Mouse (Mus musculus) cerebellum, adult 2 months (tissue): ENCODE measurements around the gene Daam1. TPM values are rescaled to one million over a fixed set of nuclear protein-coding genes. Genes with fewer than 3 reads are reported as not detected.

Experiments used
- DNase-seq, 2 experiments: peaks; one replicate each; pipeline ENCODE4 v3.0.0; 2021
- H3K27ac ChIP-seq: fragments of 200-500 bp; 2 replicates; pipeline ENCODE4 v1.5.1; 2012; ENCODE audit warnings: low read length, control low read depth, inconsistent platforms; ENCODE audit not compliant: insufficient read depth
- H3K27me3 ChIP-seq: fragments of 200-500 bp; 2 replicates; pipeline ENCODE4 v1.6.1; 2012; ENCODE audit warnings: inconsistent platforms, mild to moderate bottlenecking, low read length, moderate library complexity; ENCODE audit not compliant: control insufficient read depth, insufficient read depth
- H3K4me1 ChIP-seq: fragments of 200-500 bp; 2 replicates; pipeline ENCODE4 v1.6.1; 2011; ENCODE audit warnings: low read length; ENCODE audit not compliant: control insufficient read depth, insufficient read depth
- H3K4me3 ChIP-seq: fragments of 200-500 bp; replicated peaks from 2 replicates; pipeline ENCODE3; 2011; ENCODE audit warnings: mild to moderate bottlenecking, low read depth, low read length, control low read depth; ENCODE audit not compliant: insufficient read depth
- CTCF ChIP-seq: fragments of 200-500 bp; IDR thresholded peaks from 2 replicates; pipeline ENCODE4 v1.5.1; 2011; ENCODE audit warnings: low read depth, mild to moderate bottlenecking, control low read depth, low read length, moderate library complexity, borderline replicate concordance; ENCODE audit not compliant: insufficient read depth
- POLR2A ChIP-seq: fragments of 200-500 bp; IDR thresholded peaks from 2 replicates; pipeline ENCODE4 v1.6.1; 2011; ENCODE audit warnings: low read length, control low read depth, borderline replicate concordance; ENCODE audit not compliant: insufficient read depth
- WGBS: fragments of 180-500 bp; shearing (Covaris S2); methylation state at CpG from one replicate; pipeline ENCODE4 v1.1.7; 2018; 5-methylcytosine and 5-hydroxymethylcytosine counted together
- polyA plus RNA-seq: library from polyadenylated mRNA; depleted of rRNA; stranded (reverse); fragments of >200 nt; gene quantifications from 2 replicates; pipeline ENCODE4 v1.2.3, GENCODE M21; 2012

Gene Daam1
- polyA plus RNA-seq, 1 experiment: 31.2 TPM

DNA sequence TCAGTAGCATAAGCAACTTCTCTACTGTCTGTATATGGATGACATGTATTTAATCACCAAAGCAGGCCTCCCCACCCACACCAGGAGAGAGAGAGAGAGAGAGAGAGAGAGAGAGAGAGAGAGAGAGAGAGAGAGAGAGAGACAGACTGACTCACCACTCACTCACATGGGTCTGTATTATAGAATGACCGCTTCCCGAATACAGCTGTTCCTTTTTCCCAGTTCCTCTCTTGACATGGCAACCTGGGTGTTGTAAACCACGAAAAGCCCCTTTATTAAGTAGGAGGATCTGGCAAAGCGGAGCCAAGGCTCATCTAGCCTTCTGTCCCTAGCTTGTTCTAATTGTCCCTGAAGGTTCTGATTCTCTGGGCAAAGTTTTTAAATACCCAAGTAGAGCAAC lies 137.7 kb downstream of the Daam1 start:
- TF ChIP-seq CTCF (no peak), POLR2A (no peak)
- whole genome bisulfite sequencing: 78% methylated on average over 4 of the region's 4 CpGs
- H3K27ac ChIP-seq: no peak overlapping the region
- DNase-seq: no peak
- peaks cover 4% of the 10 kb centered on the region for H3K4me1 ChIP-seq
- H3K27me3 ChIP-seq: no peaks in the 10 kb centered on the region
- H3K4me3 ChIP-seq: no peak overlapping the region

- DNase-seq: no peak
- TF ChIP-seq CTCF (no peak), POLR2A (no peak)
- no peaks in the 10 kb centered on the region for H3K27me3 ChIP-seq
- H3K4me3 ChIP-seq: no peak overlapping the region
- WGBS: 72% methylated on average over 3 of the region's 3 CpGs
- no peak overlapping the region for H3K27ac ChIP-seq
- peaks cover 4% of the 10 kb centered on the region for H3K4me1 ChIP-seq
Measured at GRCm38 (mm10) chr12:71969022-71969421, 138.1 kb downstream of the Daam1 start.

- no peak overlapping the region for H3K27ac ChIP-seq
- no peak for TF ChIP-seq POLR2A
- TF ChIP-seq CTCF: no peak
- 92% methylated on average over 9 of the region's 9 CpGs for WGBS
- H3K4me3 ChIP-seq: no peak overlapping the region
- DNase-seq: no peak
- H3K27me3 ChIP-seq: no peaks in the 10 kb centered on the region
- peaks cover 4% of the 10 kb centered on the region for H3K4me1 ChIP-seq
Measured at GRCm38 (mm10) chr12:71969439-71969838, 138.6 kb downstream of the Daam1 start.

DNA sequence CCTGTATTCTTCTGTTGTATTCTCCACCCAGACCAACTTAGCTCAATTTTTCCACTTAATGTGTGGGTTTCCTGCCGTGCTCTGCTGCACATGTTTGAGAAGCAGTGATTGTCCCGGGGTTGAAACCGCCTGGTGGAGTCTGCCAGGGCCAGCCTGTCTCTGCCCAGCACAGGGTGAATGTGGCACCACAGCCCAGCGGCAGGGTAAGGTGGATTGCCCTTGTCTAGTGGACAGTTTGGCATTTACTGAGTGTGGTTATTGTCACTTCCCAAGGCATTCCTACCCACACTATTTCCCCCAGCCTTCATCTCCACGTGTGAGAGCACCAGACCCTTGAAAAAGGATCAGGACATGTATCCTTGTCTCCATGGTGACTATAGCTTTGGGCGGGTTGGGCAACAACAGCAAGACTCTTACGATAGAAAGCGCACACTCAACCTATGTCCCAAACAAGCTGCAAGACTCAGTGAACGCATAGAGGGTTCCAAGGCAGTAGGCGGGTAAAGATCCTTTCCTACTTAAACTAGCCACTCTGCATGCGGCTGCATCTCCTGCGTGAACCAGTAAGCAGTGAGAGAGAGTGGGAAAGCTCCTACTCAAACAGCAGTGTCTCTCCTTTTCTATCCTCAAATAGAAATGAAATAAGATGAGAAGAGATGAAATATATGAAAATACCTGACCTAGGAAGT lies 139.2 kb downstream of the Daam1 start:
- no peak overlapping the region for H3K4me3 ChIP-seq
- no peaks in the 10 kb centered on the region for H3K27me3 ChIP-seq
- WGBS: 66% methylated on average over 12 of the region's 12 CpGs
- no peak overlapping the region for H3K27ac ChIP-seq
- DNase-seq: no peak
- peaks cover 4% of the 10 kb centered on the region for H3K4me1 ChIP-seq
- no peak for TF ChIP-seq POLR2A
- no peak for TF ChIP-seq CTCF

DNA sequence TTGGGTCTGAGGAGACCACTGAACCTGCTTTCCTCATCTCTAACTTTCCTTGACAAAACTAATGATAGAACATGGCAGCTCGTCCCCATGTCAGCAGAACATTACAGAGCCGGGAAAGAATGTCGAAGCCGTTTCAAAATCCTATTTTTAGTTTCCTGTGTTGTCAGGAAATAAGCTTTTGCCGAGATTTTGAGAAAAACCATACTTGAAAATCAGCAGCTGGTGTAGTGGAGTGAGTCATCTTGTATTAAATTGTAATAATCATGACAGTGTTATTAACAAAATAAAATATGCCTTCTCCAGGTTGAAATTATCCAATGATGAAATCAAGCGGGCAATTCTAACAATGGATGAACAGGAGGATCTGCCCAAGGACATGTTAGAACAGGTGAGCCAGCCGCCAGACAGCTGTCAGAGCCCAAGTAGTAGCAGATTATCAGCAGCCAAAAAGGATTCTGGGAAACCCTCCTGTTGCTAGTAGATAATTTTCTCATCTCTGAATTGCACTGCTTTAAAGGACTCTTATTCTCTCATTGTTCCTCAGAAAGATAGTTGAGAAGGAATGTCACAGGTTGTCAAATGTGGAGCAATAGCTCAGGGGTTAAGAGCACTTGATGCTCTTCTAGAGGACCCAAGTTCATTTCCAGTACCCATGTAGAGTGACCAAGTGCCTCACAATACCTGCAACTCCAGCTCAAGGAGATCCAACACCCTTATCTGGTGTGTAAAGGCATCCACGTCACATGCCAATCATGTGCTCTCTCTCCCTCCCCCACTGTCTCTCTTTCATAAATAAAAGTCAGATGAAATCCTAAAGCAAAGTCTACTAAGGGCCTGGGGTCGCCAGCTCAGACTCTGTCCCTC lies 140.1 kb downstream of the Daam1 start:
- no peak overlapping the region for H3K4me3 ChIP-seq
- peaks cover 4% of the 10 kb centered on the region for H3K4me1 ChIP-seq
- H3K27me3 ChIP-seq: no peaks in the 10 kb centered on the region
- TF ChIP-seq POLR2A (no peak), CTCF (no peak)
- DNase-seq: no peak
- no peak overlapping the region for H3K27ac ChIP-seq
- WGBS: 89% methylated on average over 9 of the region's 9 CpGs

- no peak overlapping the region for H3K4me3 ChIP-seq
- WGBS: 90% methylated on average over 5 of the region's 5 CpGs
- DNase-seq: no peak
- H3K27ac ChIP-seq: no peak overlapping the region
- peaks cover 4% of the 10 kb centered on the region for H3K4me1 ChIP-seq
- H3K27me3 ChIP-seq: no peaks in the 10 kb centered on the region
- TF ChIP-seq POLR2A (no peak), CTCF (no peak)
Measured at GRCm38 (mm10) chr12:71972126-71972525, 141.2 kb downstream of the Daam1 start.

- no peak for DNase-seq
- TF ChIP-seq CTCF: no peak
- Histone ChIP-seq H3K4me1 (peaks cover 4% of the 10 kb centered on the region), H3K4me3 (no peak overlapping the region), H3K27ac (no peak overlapping the region), H3K27me3 (no peaks in the 10 kb centered on the region)
- 78% methylated on average over 12 of the region's 12 CpGs for WGBS
Measured at GRCm38 (mm10) chr12:71972619-71973266, 141.9 kb downstream of the Daam1 start.

DNA sequence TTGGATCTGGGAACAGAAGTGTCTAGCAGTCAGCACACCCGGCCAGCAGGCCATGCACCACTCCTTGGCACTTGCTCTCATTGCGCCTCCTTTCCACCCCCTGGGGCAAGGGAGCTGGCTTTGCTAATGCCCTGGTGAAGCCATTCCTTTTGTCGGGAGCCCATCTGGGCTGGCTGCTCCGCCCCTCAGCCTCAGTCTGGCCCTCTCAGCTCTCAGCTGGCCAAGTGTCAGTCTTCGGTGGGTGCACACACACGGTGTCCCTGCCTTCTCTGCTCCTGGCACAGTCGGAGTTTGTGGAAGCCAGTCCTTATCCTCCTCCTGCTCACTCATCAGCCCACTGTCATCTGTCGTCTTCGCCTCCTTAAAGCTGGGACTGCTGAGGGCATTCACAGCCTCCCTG lies 142.7 kb downstream of the Daam1 start:
- 17% methylated on average over 9 of the region's 9 CpGs for WGBS
- no peaks in the 10 kb centered on the region for H3K27me3 ChIP-seq
- no peak overlapping the region for H3K4me3 ChIP-seq
- TF ChIP-seq CTCF (no peak), POLR2A (no peak)
- no peak overlapping the region for H3K27ac ChIP-seq
- DNase-seq: peak; percentile 29 to 47
- peaks cover 4% of the 10 kb centered on the region for H3K4me1 ChIP-seq
